Mouse (Mus musculus) intestine, postnatal 0 days (tissue): ENCODE data around the gene Zcchc10. TPM values are rescaled to one million over a fixed set of nuclear protein-coding genes. Genes with fewer than 3 reads are reported as not detected.
"Not testable (repeated sequence)": the region's sequence is repeated elsewhere in the genome, so short reads cannot be mapped to it uniquely, and the experiment has no call there.

Experiments
- ATAC-seq: fragments of 200-750 bp; cut with Nextera tagmentation; 2 replicates; pipeline ENCODE4 v1.8.0; 2017; ENCODE audit warnings: mild to moderate bottlenecking, moderate TSS enrichment, moderate library complexity
- H3K27ac ChIP-seq: fragments of 300-500 bp; sonication (generic); 2 replicates; pipeline ENCODE4 v1.5.1; 2014; ENCODE audit warnings: mild to moderate bottlenecking, low read depth, low read length, moderate library complexity
- H3K27me3 ChIP-seq: fragments of 300-500 bp; sonication (generic); replicated peaks from 2 replicates; pipeline ENCODE4 v1.6.1; 2014; ENCODE audit warnings: low read length, mixed read lengths; ENCODE audit not compliant: control insufficient read depth, insufficient read depth
- H3K36me3 ChIP-seq: fragments of 300-500 bp; sonication (generic); 2 replicates; pipeline ENCODE4 v1.6.1; 2014; ENCODE audit warnings: mild to moderate bottlenecking, moderate library complexity; ENCODE audit not compliant: control insufficient read depth, insufficient read depth
- H3K4me1 ChIP-seq: fragments of 300-500 bp; sonication (generic); replicated peaks from 2 replicates; pipeline ENCODE4 v1.6.1; 2014; ENCODE audit warnings: antibody characterized with exemption, low read length, mixed read lengths; ENCODE audit not compliant: control insufficient read depth, insufficient read depth
- H3K4me2 ChIP-seq: fragments of 300-500 bp; sonication (generic); replicated peaks from 2 replicates; pipeline ENCODE4 v1.6.1; 2014; ENCODE audit warnings: low read depth, mild to moderate bottlenecking, moderate library complexity
- H3K4me3 ChIP-seq: fragments of 300-500 bp; sonication (generic); 2 replicates; pipeline ENCODE4 v1.5.1; 2014; ENCODE audit warnings: low read depth, low read length
- H3K9ac ChIP-seq: fragments of 300-500 bp; sonication (generic); 2 replicates; pipeline ENCODE4 v1.6.1; 2014; ENCODE audit warnings: mild to moderate bottlenecking, low read depth, low read length
- H3K9me3 ChIP-seq: fragments of 300-500 bp; sonication (generic); 2 replicates; pipeline ENCODE4 v1.6.1; 2016; ENCODE audit warnings: mixed run types; ENCODE audit not compliant: control insufficient read depth
- CTCF ChIP-seq: sonication (generic); IDR thresholded peaks from 2 replicates; pipeline ENCODE4 v1.5.1; 2016; ENCODE audit warnings: low read depth, mild to moderate bottlenecking, control low read depth, antibody characterized with exemption, moderate library complexity
- WGBS: fragments of 180-500 bp; shearing (Covaris S2); extraction: QIAGEN DNeasy Blood & Tissue Kit; methylation state at CpG from one replicate; pipeline ENCODE4 v1.1.7; 2014; 5-methylcytosine and 5-hydroxymethylcytosine counted together
- polyA plus RNA-seq: library from polyadenylated mRNA; unstranded; fragments of >200 nt; fragmentation: Nextera tagmentation; extraction: Ambion mirVana; gene quantifications from 2 replicates; pipeline ENCODE4 v1.2.1, GENCODE M21; 2015

The Zcchc10 gene
- polyA plus RNA-seq, 1 experiment from 2014 or later, result 10.1 TPM

DNA sequence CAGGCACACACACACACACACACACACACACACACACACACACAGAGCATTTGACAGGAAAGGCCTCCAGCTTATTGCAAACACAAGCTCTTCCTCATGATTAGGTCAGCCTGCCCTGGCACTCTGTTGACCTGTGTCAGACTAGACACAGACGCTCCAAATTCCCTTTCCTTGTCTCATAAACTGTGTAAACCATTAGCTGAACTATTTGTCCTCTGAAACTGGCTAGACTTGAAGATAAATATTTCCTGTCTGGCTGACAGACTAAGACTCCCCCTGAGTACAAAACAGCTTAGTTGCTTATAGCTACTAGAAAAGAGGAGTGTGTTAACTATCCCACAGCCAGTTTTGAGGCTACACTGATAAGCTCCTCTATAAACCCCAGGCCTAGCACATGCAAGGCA is 9.7 kb upstream of the Zcchc10 start:
- no peak overlapping the region for H3K27ac ChIP-seq

DNA sequence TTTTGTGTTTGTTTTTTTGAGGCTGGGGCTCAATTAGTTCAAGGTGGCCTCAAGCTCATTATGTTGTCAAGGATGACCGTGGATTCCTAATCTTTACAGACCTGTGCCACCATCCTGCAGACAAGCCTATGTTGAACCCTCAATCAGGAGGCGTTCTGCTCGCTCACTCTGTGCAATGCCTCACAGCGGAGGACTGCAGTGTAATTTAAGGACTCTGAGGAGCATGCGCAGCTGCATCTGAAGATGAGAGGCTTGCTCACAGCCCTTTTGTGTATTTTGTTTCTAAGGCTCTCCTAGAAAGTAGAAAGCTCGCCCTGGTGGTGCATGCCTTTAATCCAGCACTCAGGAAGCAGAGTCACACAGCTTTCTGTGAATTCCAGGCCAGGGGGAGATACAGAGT is 7.5 kb upstream of the Zcchc10 start:
- no peaks in the 10 kb centered on the region for H3K9me3 ChIP-seq
- no peaks in the 10 kb centered on the region for H3K27me3 ChIP-seq
- no peak overlapping the region for H3K4me3 ChIP-seq
- no peaks in the 10 kb centered on the region for H3K36me3 ChIP-seq
- no peak overlapping the region for H3K27ac ChIP-seq
- TF ChIP-seq CTCF, result no peak
- H3K9ac ChIP-seq, result no peak overlapping the region
- 63% methylated on average over 6 of the region's 6 CpGs for WGBS
- H3K4me2 ChIP-seq, result no peak overlapping the region
- H3K4me1 ChIP-seq, result no peaks in the 10 kb centered on the region
- no peak for ATAC-seq

More for the DNA sequence above, 9.7 kb upstream of the Zcchc10 start:
- Histone ChIP-seq H3K4me1 (no peaks in the 10 kb centered on the region), H3K36me3 (no peaks in the 10 kb centered on the region), H3K4me3 (no peak overlapping the region), H3K27me3 (no peaks in the 10 kb centered on the region), H3K9me3 (no peaks in the 10 kb centered on the region), H3K9ac (no peak overlapping the region), H3K4me2 (no peak overlapping the region)
- peak; percentile 67 for ATAC-seq
- no peak for TF ChIP-seq CTCF
- WGBS, result 5% methylated on average over 1 of the region's 1 CpGs

DNA sequence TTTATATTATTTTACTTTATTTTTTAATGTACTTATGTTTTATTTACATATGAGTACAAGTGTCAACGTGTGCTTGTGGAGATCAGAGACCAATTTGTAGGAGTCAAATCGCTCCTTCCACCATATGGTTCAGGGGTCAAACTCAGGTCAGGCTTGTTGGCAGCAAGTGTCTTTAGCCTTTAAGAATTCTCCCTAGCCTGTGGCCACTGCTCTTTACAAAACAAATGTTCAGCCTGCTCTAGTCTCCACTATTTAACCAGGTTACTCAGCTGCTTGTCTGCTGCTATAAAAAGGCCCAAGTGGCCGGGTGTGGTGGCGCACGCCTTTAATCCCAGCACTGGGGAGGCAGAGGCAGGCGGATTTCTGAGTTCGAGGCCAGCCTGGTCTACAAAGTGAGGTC is 6.4 kb upstream of the Zcchc10 start:
- no peak for ATAC-seq
- no peak for TF ChIP-seq CTCF
- Histone ChIP-seq H3K4me3 (no peak overlapping the region), H3K27ac (no peak overlapping the region), H3K4me2 (no peak overlapping the region), H3K27me3 (no peaks in the 10 kb centered on the region), H3K4me1 (no peaks in the 10 kb centered on the region), H3K9ac (no peak overlapping the region), H3K9me3 (no peaks in the 10 kb centered on the region), H3K36me3 (no peaks in the 10 kb centered on the region)
- WGBS, result 77% methylated on average over 7 of the region's 7 CpGs

DNA sequence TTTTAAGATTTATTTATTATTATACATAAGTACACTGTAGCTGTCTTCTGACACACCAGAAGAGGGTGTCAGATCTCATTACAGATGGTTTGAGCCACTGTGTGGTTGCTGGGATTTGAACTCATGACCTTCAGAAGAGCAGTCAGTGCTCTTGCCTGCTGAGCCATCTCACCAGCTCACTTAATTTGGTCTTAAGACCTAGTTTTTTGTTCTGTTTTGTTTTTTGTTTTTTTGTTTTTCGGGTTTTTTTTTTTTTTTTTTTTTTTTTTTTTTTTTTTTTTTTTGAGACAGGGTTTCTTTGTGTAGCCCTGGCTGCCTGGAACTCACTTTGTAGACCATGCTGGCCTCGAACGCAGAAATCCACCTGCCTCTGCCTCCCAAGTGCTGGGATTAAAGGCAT is 5.9 kb upstream of the Zcchc10 start:
- WGBS, result 84% methylated on average over 3 of the region's 3 CpGs
- not testable (repeated sequence) for H3K9me3 ChIP-seq, H3K4me3 ChIP-seq, H3K9ac ChIP-seq, H3K27me3 ChIP-seq, H3K4me1 ChIP-seq, H3K36me3 ChIP-seq, H3K4me2 ChIP-seq, ATAC-seq, H3K27ac ChIP-seq

DNA sequence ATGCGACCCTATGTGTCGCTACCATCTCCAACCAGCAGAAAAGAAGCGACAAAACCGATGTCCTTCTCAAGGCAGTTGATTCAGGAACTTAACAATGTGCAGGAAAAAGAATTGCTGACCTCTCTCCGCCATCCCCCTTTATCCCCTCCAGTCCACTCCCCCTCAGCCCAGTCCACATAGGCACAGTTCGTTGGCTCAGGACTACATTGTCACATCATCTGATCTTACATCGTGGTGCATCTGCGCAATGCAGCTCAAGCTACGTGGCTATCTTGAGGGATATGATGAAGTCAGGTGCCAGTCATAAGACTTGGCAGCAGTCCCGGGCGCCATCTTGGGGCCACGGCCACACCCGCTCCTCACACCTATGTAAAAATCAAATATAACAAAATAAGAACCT is 4.6 kb upstream of the Zcchc10 start:
- H3K36me3 ChIP-seq, result not testable (repeated sequence)
- 86% methylated on average over 13 of the region's 13 CpGs for WGBS

DNA sequence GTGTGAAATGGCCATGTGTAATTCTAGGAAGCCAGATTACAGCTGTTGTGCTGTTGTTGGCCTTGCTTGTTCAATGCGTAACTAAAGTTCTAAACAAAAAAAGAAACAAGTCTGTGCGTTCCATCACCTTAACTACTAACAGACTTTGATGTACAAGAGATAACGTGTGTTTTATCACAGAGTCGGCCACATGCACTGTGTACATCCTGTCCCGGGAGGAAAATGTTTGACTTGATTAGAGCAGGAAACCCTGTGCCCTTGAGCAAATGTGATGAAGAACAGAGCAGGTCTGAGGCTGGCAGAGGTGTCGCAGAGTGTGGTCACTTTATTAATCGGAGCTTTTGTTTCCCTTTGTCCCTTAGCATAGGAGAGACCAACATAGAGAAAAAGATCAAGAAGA is 5.8 kb downstream of the Zcchc10 start:
- no peak overlapping the region for H3K27ac ChIP-seq
- H3K36me3 ChIP-seq, result peaks cover 46% of the 10 kb centered on the region
- no peaks in the 10 kb centered on the region for H3K27me3 ChIP-seq
- no peak overlapping the region for H3K9ac ChIP-seq
- H3K4me3 ChIP-seq, result no peak overlapping the region
- TF ChIP-seq CTCF, result no peak
- no peak for ATAC-seq
- 72% methylated on average over 7 of the region's 7 CpGs for WGBS
- H3K4me2 ChIP-seq, result no peak overlapping the region
- H3K4me1 ChIP-seq, result no peaks in the 10 kb centered on the region
- no peaks in the 10 kb centered on the region for H3K9me3 ChIP-seq

More for the DNA sequence above, 4.6 kb upstream of the Zcchc10 start:
- H3K4me3 ChIP-seq, H3K9ac ChIP-seq, H3K4me1 ChIP-seq, ATAC-seq, H3K4me2 ChIP-seq, H3K27ac ChIP-seq, H3K27me3 ChIP-seq, H3K9me3 ChIP-seq: not testable (repeated sequence)

DNA sequence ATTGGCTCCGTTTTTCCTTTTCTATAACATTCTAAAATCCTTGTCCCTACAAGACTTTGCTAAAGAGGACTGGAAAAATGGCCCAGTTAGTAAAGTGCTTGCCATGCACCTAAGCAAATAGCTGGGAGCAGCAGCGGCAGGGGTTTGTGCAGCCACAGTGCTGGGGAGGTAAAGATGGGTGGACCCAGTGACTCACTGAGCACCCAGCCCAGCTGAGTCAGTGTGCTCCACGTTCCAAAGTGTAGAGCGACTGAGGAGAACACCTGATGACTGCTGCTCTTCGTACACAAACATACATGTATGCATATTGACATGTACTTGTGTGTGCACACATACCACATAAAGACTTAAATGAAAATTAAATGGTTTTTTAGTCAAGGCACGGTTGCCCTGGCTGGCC is 6.6 kb downstream of the Zcchc10 start:
- no peaks in the 10 kb centered on the region for H3K9me3 ChIP-seq
- H3K27me3 ChIP-seq, result no peaks in the 10 kb centered on the region
- 80% methylated on average over 6 of the region's 6 CpGs for WGBS
- H3K36me3 ChIP-seq, result peaks cover 46% of the 10 kb centered on the region
- H3K4me3 ChIP-seq, result no peak overlapping the region
- no peak overlapping the region for H3K27ac ChIP-seq
- H3K4me2 ChIP-seq, result no peak overlapping the region
- no peak overlapping the region for H3K9ac ChIP-seq
- H3K4me1 ChIP-seq, result no peaks in the 10 kb centered on the region
- no peak for TF ChIP-seq CTCF
- ATAC-seq, result peak; percentile 54
